Mouse (Mus musculus) G1E-ER4 (cell line): ENCODE results near the gene Kank4. TPM values are rescaled to one million over a fixed set of nuclear protein-coding genes. Genes with fewer than 3 reads are reported as not detected.

Experiments used
- GATA1 ChIP-seq: IDR thresholded peaks from one replicate; pipeline ENCODE4 v1.8.0; 2012; ENCODE audit warnings: low read length, inconsistent platforms
- polyA plus RNA-seq: library from polyadenylated mRNA; stranded (reverse); fragments of >175 nt; gene quantifications from 2 replicates; pipeline ENCODE4 v1.2.3, GENCODE M21; 2012

The Kank4 gene
- polyA plus RNA-seq, 1 experiment, result not detected

DNA sequence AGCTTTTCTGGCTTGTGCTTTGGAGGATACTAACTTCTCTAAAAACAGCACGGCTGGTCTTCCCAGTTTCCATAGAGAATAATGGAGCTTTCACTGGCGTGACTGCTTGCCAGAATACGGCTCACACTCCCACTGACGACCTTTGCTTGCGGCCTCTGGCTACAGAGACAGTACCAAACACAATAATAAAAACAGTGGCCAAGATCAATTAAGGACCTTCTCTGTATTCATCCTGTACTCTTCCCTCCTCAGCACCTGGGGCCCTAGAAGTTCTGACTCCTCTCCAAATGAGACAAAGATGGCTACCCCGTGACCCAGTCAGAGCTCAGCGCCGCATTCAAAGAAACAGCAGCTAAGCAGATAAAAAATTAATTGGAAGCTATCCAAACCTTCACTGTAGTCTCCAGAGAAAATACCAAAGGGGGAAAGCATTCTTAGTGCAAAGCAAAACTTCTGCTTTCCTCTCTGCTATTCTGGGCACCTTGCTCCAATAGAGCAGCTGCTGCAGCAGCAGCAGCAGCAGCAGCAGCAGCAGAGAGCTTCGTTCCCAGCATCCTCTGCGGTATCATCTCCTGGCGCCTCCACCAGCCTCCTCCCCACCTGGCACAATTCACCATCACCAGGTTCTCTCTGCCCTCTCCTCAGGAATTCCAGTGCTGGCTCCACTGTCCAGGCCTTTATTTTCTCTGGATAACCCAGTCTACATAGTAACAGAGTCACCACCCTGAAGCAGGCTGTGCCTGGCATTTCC is 20.6 kb downstream of the Kank4 start:
- TF ChIP-seq GATA1, result no peak

DNA sequence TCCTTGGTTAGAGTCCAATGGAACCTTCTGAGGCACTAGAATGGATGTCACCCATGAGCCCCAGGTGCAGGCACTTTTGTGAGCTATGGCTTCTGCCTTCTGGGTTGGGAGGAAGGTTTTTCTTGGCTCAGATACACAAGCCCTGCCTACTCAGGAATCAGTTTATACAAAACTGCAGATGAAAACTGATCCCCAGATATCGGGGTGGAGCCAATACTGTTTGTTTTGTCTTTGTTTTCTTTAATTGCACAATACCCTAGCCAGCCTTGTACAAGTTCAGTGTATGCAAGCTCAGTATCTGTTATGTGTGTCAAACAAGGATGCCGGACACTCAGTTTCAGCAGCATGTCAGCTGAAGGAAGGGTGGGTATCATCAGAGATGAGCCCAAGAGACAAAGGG is 22.1 kb downstream of the Kank4 start:
- no peak for TF ChIP-seq GATA1

DNA sequence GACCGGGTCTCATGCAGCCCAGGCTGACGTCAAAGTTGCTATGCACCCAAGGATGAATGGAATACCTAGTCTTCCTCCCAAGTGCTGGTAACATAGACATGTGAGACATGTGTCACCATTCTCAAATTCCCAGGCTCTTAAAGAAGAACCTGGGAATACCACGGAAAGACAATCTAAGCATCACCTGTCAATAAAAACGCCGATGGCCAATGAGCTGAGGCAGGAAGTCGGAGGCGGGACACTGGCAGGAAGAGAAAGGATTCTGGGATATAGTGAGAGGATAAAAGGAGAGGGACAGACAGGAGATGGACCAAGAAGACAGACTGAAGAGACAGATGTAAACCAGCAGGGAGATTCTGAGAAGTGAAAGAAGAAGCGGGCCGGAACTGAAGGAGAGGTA is 23.9 kb downstream of the Kank4 start:
- TF ChIP-seq GATA1, result no peak

DNA sequence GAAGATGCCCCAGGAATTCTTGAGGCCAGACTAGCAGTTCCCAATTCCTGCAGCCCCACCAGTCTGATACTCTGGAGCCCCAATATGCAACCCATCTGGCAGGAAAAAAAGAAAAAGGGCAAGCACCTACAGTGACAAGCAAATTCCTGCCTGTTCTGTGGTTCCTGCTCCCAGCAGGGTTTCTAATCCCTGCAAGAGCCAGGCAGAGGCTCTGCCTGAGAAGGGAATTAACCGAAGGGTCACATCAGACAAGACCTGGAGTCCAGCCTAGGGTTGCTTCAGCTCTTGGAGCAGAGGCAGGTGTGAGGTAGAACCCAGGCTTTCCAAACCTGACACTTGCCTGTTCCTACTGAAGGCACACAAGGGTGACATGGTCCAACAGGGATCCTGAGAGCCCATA is 26.6 kb downstream of the Kank4 start:
- no peak for TF ChIP-seq GATA1

DNA sequence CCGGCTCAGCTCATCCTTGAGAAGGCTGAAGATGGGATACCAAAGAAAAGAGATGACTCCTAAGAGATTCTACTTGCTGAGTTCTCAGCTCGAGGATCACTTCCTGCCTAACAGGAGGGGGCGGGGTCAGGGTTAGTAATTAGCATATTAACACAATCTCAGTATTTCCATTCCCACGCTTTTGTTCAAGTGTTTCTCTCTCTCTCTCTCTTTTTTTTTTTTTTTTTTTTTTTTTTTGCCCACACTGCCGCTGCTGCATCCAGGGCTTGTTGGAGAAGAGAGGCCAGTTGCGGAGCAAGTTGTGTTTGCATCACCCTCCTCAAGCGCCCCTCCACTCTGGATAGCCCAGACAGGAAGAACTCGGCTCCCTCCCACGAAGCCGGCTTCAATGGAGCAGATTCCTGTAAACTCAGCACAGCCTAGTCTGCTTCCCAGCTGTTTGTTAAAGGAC is 27.5 kb downstream of the Kank4 start:
- TF ChIP-seq GATA1, result no peak

DNA sequence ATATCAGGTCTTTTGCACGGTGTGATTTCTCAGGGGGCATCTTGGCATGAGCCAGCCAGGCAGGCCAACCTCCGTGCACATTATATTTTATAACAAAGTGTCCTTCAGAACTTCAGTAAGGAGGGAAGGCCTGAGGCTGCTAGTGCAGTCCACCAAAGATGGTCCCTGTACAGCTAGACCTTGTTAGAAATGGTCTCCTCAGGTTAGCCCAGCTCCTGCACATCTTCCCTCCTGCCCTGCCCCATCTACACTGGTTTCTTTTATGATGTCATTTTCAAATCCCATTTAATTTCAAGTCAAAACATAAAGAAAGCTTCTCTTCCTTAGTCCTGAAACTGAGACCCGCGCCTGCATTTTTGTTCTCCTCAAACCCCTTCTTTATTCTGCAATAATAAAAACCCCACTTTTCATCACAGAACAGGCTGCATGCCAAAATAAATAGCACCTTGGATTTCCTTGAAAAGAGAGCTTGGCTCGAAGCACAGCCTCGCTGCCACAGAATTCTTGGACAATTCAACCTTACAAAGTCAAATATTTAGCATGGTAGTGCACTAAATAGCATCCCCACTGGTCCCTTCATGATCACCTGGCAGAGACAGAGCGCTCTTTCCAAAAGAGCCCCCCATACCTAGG is 28.1 kb downstream of the Kank4 start:
- TF ChIP-seq GATA1, result no peak

DNA sequence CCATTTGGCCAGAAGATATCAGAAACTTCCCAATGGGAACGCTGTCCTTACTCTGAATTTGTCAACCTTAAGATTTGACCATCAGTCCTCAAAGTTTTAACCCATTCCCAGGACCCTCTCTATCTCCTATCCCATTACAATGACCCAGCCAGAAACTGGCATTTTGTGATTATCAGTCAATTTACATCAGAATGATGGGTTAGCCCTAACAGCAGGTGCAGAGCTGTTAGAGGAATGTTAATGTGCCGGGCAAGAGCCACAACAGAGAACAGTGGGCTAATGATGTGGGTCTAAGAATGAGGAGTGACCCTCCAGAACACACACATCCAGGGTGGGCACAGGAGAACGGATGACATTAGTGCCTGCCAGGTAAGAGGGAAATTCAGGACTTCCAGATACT is 31.1 kb downstream of the Kank4 start:
- no peak for TF ChIP-seq GATA1

DNA sequence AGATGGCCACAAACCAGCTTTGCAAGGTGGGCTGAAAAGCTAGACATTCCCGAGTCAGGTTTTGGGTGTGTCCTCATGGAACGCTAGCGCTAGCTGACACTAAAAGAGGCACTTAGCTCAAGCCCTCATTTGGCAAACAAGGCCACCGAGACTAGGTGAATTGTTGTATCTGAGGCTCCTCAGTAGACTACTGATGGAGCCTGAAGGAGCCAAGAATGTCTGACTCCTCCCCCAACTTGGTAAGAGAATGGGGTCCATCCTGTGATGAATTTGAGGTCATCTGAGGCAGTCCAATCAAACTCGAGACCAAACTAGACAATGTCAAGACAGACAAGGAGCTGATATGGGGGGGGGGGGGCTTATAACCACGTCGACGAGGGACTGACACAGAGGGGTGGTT is 31.5 kb downstream of the Kank4 start:
- TF ChIP-seq GATA1, result no peak

DNA sequence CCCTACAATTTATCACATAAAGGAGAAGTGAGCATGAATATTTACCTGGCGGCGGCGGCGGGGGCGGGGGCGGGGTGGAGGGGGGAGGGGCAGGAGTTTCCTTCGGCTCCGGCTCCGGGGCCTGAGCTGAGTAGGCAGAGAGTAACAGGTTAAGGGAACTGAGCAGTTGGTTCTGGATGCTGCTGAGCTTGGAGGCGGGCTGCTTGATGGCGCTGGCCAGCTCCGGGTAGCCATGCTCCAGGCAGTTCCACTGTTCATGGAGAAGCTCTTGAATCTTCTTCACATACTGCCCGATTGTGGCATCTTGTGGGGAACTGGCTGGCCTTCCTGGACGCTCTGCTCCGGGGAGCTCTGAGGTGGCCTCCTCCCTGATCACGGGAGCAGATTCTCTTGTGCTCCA is 39.1 kb downstream of the Kank4 start:
- TF ChIP-seq GATA1, result no peak

DNA sequence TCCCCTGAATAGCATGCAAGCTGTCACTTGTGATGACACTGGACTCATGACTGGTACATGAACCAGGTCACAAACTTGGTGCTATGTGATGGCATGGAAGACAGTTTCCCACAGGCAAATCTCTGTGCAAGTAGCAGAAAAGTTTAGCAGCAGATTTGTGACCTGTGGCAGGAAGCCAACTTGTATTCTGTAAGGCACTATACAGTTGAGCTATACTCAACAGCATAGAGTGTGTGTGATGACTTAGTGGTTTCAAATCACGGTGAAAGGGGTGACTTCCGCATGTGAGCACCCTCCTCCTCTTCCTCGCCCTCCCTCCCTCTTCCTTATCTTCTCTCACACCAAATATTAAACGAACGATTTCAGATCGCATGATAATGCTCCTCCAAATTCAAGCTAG is 39.9 kb downstream of the Kank4 start:
- TF ChIP-seq GATA1, result no peak

DNA sequence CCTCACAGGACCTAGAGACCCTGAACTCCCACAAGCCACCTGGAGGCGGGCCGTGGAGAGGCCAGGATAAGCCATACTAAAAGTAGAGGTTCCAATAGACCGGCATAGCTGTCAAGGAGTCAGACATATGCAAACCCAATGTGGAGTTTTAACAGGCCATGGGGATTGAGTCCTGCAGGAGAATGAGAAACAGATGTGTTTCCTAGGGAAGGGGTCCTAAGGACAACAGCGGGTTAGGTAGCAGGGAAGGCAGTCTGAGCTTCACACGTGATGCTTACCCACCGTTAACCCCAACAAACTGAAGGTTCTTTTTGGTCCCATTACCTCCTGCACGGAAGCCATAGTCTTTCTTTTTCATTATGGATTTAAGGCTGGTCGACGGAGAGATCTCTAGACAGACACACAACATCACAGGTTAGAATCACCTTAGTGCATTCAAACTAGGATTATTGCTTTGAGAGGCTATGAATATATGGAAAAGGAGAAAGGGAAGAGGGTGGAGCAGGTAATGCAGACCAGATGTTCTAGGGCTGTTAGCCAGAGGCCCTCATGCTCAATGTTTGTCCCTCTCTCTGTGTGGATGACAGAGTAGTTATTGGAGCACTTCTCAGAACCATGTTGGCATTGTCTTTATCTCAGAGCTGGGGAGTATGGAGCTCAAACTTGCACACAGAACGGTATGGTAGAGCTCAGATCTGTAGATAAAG is 40.5 kb downstream of the Kank4 start:
- TF ChIP-seq GATA1, result no peak

DNA sequence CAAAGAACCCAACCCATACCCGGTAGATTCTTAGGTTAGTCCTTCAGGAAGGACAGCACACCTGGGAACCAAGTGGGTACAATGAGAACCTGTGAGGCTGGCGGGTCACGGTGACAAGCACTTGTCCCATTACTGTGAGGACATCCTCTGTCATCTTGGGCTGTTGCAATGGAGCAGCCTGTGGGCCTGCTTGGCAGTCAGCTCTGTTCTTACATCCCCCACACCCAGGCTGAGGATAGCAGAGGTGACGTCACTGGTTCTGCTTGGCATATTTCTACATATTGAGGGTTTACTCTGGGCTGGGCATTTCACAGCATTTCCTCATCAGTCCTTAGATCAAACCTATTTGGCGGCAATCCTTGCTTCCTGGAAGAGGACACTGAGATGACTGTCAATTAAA is 43.6 kb downstream of the Kank4 start:
- no peak for TF ChIP-seq GATA1

DNA sequence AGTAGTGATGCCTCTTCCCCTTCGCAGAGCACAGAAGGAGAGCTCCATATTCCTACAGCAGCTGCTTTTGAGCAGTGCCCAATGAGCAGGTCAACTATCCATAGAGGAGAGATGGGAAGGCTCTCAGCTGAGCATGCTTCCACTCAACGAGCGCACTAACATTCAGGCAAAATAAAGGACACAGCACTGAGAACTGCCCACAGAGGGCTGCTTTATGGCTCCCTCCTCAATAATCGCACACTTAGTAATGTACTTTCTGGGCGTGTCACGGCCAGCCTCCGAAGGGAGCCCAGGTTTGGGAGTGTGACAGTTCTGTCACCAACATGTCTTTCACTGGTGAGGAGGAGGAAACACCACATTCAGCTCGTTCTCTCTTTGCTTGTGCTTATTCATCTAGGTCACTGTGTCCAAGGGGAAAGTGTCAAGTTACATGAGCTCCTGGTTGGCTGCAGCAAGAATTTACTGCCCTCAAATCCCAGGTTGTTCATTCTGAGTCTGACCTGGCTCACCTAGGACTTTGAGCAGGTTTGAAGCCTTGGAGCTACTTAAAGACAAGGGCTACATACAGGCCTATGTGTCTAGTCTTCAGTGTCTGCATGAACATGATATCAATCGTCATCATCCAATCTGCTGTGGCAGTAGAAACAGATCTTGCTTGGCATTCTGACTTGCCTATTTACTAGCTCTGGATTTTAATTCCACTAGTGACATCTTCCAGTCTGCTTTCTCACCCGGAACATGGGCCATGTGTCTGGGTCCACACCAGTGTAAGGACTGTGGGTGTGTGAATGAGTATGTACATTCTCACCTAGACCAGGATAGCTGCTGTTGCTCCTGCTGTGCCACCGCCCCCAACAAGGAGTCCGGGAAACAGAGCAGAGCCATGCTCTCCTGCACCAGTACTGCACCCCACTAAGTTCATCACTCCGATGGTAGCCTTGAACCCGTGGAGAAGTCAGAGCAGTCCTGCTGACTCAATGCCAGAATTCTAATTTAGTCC is 49.9 kb downstream of the Kank4 start:
- TF ChIP-seq GATA1, result no peak

DNA sequence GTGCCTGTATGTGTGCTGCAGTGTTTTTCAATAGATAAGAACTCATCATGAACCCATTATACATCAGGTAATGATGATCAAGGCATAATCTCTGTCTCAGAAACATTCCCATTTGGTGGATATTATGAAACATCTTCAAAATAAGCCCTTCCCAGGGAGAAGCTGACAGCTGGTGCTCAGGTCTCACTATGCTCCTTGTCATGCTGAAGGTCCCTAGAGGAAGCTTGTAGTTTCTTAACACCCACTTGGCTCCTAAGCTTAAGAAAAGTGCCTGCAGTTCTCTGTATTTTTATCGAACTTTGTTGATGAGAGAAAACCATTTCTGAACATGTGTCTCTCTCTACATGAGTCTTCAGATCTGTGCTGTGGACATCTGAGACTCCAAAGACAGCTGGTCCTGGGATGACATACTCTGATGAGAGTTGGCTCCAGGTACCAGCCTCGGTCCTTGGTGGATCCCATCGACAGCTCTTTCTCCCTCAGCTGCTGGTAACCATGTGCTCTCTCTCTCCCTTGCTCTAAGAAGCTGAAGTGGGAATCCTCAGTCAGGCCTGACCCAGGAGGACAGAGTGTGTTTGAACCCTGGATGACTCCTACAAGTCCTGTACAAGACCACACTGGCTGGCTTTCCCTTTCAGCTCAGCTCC is 58.3 kb downstream of the Kank4 start:
- TF ChIP-seq GATA1, result no peak

DNA sequence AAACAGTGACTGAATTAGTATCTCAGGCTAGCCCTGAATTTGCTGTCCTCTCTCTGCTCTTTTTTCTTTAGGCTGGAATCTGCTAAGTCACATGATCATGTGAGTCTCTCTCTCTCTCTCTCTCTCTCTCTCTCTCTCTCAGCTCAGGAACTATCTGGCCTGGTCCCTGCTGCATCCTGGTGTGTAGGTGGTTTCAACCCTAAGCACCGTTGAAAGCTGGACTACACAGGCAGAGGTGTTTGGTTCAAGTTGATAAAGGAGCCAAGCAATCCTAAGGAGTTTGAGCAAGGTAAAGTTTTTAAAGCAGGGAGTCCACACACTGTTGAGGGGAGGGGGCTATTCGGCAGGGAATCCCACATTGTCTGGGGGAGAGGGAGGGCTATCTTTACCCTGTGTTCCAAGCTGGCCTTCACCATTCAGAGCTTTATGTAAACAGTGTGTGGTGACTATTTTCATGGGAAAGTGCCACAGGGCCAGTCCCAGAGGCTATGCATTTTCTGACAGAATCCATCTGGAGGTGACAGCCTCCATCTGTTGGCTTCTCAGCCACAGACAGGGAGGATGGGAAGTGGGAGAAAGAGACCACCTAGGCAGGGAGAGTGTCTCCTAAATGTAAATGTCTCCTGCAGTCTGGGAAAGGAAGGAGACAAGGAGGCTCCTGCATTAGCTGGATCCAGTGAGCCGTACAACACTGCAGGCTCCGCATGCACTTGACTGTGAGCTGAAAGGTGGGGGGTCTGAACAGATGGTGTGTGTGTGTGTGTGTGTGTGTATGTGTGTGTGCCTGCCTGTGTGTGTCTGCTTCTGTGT is 59.1 kb downstream of the Kank4 start:
- no peak for TF ChIP-seq GATA1
